Mouse (Mus musculus) urinary bladder, postnatal 14 days (tissue): Measurements from ENCODE around the gene L1td1.

Experiments used
- DNase-seq: peaks from one replicate; pipeline ENCODE4 v3.0.0; 2021; ENCODE audit warnings: low spot score

L1td1 gene

DNA sequence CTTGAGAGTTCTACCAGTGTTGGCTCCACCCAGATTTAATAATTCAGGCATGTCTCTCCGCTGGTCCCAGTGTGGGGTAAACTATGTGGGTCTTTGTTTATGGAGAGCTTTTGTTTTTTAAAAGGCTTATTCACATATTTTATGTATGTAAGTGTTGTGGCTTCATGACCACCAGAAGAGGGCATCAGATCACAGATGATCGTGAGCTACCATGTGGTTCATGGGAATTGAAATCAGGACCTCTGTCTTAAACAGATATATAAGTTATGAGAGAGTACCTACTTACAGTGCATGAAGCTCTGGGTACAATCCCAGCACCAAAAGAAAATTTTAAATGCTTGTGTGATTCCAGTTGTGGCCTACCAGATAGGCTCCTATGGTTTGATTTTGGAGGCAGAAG lies 13.2 kb downstream of the L1td1 start:
- peak; percentile 12 for DNase-seq

DNA sequence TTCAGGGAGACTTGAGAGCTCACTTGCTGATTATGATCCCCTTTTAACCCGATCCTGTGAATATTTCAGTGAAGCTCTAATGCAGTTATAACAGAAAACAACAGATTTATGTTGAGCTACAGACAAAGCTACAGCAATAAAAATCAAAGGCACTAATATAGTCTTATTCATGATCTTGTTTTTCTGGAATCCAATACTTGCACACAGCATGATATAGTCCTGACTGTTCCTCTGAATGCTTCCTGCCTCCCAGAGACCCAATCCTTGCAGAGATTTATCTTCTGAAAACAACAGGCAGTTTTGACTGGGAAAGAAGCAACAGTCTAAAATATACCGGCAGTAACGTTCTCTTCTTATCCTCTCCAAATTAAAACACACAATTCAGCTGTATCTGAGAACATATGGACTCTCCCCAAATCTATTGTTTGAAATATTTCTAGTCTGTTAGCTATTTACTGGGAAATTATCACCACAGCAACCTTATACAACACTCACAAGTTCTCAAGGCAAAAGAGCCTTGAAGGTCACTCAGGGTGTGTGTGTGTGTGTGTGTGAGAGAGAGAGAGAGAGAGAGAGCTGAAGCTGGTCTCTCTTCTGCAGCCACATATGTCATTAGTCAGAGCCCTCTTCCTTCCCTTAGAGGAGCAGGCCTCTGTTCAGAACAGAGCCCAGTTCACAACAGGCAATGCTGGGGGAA lies 16.8 kb downstream of the L1td1 start:
- DNase-seq: no peak

DNA sequence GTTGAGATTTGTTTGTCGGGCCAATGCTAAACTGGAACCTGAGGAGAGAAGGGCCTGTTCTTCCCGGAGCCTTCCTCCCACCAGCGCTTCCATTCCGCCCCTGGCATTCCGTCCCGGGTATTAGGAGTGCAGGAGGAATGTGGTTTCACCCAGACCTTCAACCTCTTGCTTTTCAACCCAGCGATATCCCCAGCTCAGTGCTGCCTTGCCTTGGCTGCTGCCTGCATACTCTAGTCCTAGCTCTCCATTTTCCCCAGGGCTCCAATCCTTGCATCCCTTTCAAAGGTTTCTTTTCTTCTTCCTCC lies 17.3 kb downstream of the L1td1 start:
- no peak for DNase-seq

DNA sequence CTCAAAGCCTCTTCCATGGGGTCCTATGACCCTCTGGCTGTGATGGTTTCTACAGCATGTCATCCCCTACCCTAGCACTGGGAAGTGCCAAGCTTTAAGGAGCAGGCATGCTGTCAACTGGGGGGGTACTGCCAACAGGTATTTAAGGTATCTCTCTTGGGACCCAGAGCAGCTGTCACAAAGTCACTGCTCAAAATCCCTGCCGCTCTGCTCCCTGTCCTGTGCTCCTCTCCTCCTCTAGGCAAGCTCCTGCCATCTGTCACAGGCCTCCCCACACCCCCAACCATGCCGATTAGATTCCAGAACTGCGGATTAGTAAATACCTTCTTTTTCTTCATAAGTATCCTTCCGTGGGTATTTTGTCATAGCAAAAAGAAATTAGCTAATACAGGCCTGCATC lies 27.9 kb downstream of the L1td1 start:
- DNase-seq: no peak

DNA sequence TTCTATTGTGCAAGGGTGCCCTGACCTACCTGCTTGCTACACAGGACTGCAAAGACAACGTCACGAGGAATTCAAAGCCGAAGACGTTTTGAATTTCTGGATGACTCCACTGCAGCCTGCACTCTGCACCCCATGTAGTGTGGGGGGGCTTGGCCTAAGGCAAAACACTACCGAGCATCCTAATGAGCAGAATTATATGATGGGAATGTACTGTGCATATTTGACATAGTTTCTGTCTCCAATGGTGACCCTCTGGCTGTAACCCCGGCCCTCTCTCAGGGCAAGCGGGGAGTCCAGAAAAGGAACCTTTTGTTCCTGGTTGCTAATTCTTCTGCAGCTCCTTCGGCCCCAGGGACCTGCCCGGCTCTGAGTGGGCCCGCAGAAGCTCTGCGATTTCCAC lies 29.6 kb downstream of the L1td1 start:
- DNase-seq: no peak

DNA sequence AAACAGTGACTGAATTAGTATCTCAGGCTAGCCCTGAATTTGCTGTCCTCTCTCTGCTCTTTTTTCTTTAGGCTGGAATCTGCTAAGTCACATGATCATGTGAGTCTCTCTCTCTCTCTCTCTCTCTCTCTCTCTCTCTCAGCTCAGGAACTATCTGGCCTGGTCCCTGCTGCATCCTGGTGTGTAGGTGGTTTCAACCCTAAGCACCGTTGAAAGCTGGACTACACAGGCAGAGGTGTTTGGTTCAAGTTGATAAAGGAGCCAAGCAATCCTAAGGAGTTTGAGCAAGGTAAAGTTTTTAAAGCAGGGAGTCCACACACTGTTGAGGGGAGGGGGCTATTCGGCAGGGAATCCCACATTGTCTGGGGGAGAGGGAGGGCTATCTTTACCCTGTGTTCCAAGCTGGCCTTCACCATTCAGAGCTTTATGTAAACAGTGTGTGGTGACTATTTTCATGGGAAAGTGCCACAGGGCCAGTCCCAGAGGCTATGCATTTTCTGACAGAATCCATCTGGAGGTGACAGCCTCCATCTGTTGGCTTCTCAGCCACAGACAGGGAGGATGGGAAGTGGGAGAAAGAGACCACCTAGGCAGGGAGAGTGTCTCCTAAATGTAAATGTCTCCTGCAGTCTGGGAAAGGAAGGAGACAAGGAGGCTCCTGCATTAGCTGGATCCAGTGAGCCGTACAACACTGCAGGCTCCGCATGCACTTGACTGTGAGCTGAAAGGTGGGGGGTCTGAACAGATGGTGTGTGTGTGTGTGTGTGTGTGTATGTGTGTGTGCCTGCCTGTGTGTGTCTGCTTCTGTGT lies 31.7 kb downstream of the L1td1 start:
- no peak for DNase-seq

DNA sequence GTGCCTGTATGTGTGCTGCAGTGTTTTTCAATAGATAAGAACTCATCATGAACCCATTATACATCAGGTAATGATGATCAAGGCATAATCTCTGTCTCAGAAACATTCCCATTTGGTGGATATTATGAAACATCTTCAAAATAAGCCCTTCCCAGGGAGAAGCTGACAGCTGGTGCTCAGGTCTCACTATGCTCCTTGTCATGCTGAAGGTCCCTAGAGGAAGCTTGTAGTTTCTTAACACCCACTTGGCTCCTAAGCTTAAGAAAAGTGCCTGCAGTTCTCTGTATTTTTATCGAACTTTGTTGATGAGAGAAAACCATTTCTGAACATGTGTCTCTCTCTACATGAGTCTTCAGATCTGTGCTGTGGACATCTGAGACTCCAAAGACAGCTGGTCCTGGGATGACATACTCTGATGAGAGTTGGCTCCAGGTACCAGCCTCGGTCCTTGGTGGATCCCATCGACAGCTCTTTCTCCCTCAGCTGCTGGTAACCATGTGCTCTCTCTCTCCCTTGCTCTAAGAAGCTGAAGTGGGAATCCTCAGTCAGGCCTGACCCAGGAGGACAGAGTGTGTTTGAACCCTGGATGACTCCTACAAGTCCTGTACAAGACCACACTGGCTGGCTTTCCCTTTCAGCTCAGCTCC lies 32.5 kb downstream of the L1td1 start:
- DNase-seq: no peak

DNA sequence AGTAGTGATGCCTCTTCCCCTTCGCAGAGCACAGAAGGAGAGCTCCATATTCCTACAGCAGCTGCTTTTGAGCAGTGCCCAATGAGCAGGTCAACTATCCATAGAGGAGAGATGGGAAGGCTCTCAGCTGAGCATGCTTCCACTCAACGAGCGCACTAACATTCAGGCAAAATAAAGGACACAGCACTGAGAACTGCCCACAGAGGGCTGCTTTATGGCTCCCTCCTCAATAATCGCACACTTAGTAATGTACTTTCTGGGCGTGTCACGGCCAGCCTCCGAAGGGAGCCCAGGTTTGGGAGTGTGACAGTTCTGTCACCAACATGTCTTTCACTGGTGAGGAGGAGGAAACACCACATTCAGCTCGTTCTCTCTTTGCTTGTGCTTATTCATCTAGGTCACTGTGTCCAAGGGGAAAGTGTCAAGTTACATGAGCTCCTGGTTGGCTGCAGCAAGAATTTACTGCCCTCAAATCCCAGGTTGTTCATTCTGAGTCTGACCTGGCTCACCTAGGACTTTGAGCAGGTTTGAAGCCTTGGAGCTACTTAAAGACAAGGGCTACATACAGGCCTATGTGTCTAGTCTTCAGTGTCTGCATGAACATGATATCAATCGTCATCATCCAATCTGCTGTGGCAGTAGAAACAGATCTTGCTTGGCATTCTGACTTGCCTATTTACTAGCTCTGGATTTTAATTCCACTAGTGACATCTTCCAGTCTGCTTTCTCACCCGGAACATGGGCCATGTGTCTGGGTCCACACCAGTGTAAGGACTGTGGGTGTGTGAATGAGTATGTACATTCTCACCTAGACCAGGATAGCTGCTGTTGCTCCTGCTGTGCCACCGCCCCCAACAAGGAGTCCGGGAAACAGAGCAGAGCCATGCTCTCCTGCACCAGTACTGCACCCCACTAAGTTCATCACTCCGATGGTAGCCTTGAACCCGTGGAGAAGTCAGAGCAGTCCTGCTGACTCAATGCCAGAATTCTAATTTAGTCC lies 40.9 kb downstream of the L1td1 start:
- no peak for DNase-seq

DNA sequence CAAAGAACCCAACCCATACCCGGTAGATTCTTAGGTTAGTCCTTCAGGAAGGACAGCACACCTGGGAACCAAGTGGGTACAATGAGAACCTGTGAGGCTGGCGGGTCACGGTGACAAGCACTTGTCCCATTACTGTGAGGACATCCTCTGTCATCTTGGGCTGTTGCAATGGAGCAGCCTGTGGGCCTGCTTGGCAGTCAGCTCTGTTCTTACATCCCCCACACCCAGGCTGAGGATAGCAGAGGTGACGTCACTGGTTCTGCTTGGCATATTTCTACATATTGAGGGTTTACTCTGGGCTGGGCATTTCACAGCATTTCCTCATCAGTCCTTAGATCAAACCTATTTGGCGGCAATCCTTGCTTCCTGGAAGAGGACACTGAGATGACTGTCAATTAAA lies 47.3 kb downstream of the L1td1 start:
- DNase-seq: no peak

DNA sequence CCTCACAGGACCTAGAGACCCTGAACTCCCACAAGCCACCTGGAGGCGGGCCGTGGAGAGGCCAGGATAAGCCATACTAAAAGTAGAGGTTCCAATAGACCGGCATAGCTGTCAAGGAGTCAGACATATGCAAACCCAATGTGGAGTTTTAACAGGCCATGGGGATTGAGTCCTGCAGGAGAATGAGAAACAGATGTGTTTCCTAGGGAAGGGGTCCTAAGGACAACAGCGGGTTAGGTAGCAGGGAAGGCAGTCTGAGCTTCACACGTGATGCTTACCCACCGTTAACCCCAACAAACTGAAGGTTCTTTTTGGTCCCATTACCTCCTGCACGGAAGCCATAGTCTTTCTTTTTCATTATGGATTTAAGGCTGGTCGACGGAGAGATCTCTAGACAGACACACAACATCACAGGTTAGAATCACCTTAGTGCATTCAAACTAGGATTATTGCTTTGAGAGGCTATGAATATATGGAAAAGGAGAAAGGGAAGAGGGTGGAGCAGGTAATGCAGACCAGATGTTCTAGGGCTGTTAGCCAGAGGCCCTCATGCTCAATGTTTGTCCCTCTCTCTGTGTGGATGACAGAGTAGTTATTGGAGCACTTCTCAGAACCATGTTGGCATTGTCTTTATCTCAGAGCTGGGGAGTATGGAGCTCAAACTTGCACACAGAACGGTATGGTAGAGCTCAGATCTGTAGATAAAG lies 50.3 kb downstream of the L1td1 start:
- DNase-seq: no peak

DNA sequence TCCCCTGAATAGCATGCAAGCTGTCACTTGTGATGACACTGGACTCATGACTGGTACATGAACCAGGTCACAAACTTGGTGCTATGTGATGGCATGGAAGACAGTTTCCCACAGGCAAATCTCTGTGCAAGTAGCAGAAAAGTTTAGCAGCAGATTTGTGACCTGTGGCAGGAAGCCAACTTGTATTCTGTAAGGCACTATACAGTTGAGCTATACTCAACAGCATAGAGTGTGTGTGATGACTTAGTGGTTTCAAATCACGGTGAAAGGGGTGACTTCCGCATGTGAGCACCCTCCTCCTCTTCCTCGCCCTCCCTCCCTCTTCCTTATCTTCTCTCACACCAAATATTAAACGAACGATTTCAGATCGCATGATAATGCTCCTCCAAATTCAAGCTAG lies 50.9 kb downstream of the L1td1 start:
- no peak for DNase-seq

DNA sequence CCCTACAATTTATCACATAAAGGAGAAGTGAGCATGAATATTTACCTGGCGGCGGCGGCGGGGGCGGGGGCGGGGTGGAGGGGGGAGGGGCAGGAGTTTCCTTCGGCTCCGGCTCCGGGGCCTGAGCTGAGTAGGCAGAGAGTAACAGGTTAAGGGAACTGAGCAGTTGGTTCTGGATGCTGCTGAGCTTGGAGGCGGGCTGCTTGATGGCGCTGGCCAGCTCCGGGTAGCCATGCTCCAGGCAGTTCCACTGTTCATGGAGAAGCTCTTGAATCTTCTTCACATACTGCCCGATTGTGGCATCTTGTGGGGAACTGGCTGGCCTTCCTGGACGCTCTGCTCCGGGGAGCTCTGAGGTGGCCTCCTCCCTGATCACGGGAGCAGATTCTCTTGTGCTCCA lies 51.7 kb downstream of the L1td1 start:
- no peak for DNase-seq

DNA sequence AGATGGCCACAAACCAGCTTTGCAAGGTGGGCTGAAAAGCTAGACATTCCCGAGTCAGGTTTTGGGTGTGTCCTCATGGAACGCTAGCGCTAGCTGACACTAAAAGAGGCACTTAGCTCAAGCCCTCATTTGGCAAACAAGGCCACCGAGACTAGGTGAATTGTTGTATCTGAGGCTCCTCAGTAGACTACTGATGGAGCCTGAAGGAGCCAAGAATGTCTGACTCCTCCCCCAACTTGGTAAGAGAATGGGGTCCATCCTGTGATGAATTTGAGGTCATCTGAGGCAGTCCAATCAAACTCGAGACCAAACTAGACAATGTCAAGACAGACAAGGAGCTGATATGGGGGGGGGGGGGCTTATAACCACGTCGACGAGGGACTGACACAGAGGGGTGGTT lies 59.3 kb downstream of the L1td1 start:
- DNase-seq: no peak

DNA sequence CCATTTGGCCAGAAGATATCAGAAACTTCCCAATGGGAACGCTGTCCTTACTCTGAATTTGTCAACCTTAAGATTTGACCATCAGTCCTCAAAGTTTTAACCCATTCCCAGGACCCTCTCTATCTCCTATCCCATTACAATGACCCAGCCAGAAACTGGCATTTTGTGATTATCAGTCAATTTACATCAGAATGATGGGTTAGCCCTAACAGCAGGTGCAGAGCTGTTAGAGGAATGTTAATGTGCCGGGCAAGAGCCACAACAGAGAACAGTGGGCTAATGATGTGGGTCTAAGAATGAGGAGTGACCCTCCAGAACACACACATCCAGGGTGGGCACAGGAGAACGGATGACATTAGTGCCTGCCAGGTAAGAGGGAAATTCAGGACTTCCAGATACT lies 59.7 kb downstream of the L1td1 start:
- no peak for DNase-seq
